32 mouse cellular contexts compared by ENCODE assay signal in genomic region chr2:153354648-153355047, GRCm38 (mm10).
"Had no signal": no experiment of that assay in that cellular context is flagged by ENCODE, and none has a peak within 500 bp of the region (broad histone marks: within the 10 kb centered on the region; RNA-seq: fewer than 3 reads in every experiment).

No protein-coding gene starts in this region.

- H3K4me2 ChIP-seq: limb, embryonic 12.5 days; limb, embryonic 13.5 days; limb, embryonic 15.5 days; liver, embryonic 11.5 days; liver, embryonic 12.5 days; liver, embryonic 13.5 days; liver, embryonic 15.5 days; lung, embryonic 14.5 days; lung, embryonic 15.5 days; midbrain, embryonic 11.5 days; midbrain, embryonic 12.5 days; midbrain, embryonic 13.5 days; midbrain, embryonic 15.5 days; neural tube, embryonic 12.5 days had no signal

- ATAC-seq: liver, embryonic 12.5 days; liver, postnatal 0 days; lung, postnatal 0 days; midbrain, embryonic 13.5 days; midbrain, embryonic 15.5 days; midbrain, embryonic 16.5 days had no signal

- DNase-seq: left cerebral cortex, postnatal 4 days; liver; liver, embryonic 13.5 days; liver, postnatal 0 days; lung, adult 18-20 months; lung, adult 2 months; lung, embryonic 14.5 days; lung, postnatal 10 days; lung, postnatal 14 days; lung, postnatal 36 days; lung, postnatal 4 days; midbrain, embryonic 14.5 days had no signal

- H3K9ac ChIP-seq: limb, embryonic 12.5 days; limb, embryonic 13.5 days; limb, embryonic 15.5 days; liver, embryonic 12.5 days; liver, embryonic 13.5 days; liver, embryonic 14.5 days; liver, embryonic 15.5 days; liver, postnatal 0 days; lung, embryonic 14.5 days; lung, embryonic 15.5 days; midbrain, embryonic 12.5 days; midbrain, embryonic 13.5 days; midbrain, embryonic 15.5 days; neural tube, embryonic 12.5 days had no signal

- H3K9me3 ChIP-seq: limb, embryonic 10.5 days; limb, embryonic 12.5 days; limb, embryonic 13.5 days; limb, embryonic 15.5 days; liver, embryonic 12.5 days; liver, embryonic 13.5 days; liver, embryonic 15.5 days; lung, embryonic 15.5 days; megakaryocyte, embryonic 14.5 days; midbrain, embryonic 10.5 days; midbrain, embryonic 12.5 days; midbrain, embryonic 13.5 days; midbrain, embryonic 15.5 days; neural tube, embryonic 12.5 days had no signal

- H3K27me3 ChIP-seq: limb, embryonic 12.5 days; limb, embryonic 13.5 days; limb, embryonic 15.5 days; liver, embryonic 12.5 days; liver, embryonic 13.5 days; liver, embryonic 15.5 days; lung, embryonic 15.5 days; megakaryocyte, embryonic 14.5 days; midbrain, embryonic 12.5 days; midbrain, embryonic 13.5 days; midbrain, embryonic 15.5 days; neural tube, embryonic 12.5 days had no signal

- H3K27ac ChIP-seq: limb, embryonic 10.5 days; limb, embryonic 12.5 days; limb, embryonic 13.5 days; limb, embryonic 15.5 days; liver, embryonic 12.5 days; liver, embryonic 14.5 days; liver, embryonic 15.5 days; lung, embryonic 15.5 days; macrophage; midbrain, embryonic 10.5 days; midbrain, embryonic 12.5 days; midbrain, embryonic 13.5 days; midbrain, embryonic 15.5 days; neural tube, embryonic 12.5 days had no signal

- H3K4me3 ChIP-seq: limb, embryonic 10.5 days; limb, embryonic 12.5 days; limb, embryonic 13.5 days; limb, embryonic 15.5 days; liver, embryonic 12.5 days; liver, embryonic 13.5 days; liver, embryonic 15.5 days; lung, embryonic 15.5 days; megakaryocyte, embryonic 14.5 days; midbrain, embryonic 10.5 days; midbrain, embryonic 12.5 days; midbrain, embryonic 13.5 days; midbrain, embryonic 15.5 days; myocyte; neural tube, embryonic 12.5 days had no signal
